Mouse (Mus musculus) c-Kit-positive CD71-negative TER-119-negative erythroid progenitor cells, embryonic 14.5 days (primary cell): Measurements from ENCODE around the gene Prph2.

Experiments
- DNase-seq: peaks from one replicate; pipeline ENCODE4 v3.0.0-alpha.2; 2013; ENCODE audit warnings: low read depth

The Prph2 gene

GRCm38 (mm10) chr17:46963186-46963585, 52.9 kb downstream of the Prph2 start:
- DNase-seq = no peak

- DNase-seq = no peak
These were observed 56.6 kb downstream of the Prph2 start for GRCm38 (mm10) chr17:46966892-46967291.

GRCm38 (mm10) chr17:46972603-46973002, 62.3 kb downstream of the Prph2 start:
- DNase-seq = no peak
